Mouse (Mus musculus) heart, embryonic 15.5 days (tissue): Measurements from ENCODE around the gene Gm9639. TPM values are rescaled to one million over a fixed set of nuclear protein-coding genes. Genes with fewer than 3 reads are reported as not detected.
"Not testable (repeated sequence)": the region's sequence is repeated elsewhere in the genome, so short reads cannot be mapped to it uniquely, and the experiment has no call there.

Source experiments
- ATAC-seq: fragments of 200-750 bp; cut with Nextera tagmentation; replicated peaks from 2 replicates; pipeline ENCODE4 v1.8.0; 2017; ENCODE audit warnings: low read depth, moderate TSS enrichment; ENCODE audit not compliant: insufficient number of reproducible peaks, insufficient read depth, low FRiP score
- H3K27ac ChIP-seq: fragments of 300-500 bp; sonication (generic); 2 replicates; pipeline ENCODE4 v1.5.1; 2015; ENCODE audit warnings: mild to moderate bottlenecking, inconsistent platforms
- H3K27me3 ChIP-seq: fragments of 300-500 bp; sonication (generic); 2 replicates; pipeline ENCODE4 v1.6.1; 2015; ENCODE audit warnings: inconsistent platforms
- H3K36me3 ChIP-seq: fragments of 300-500 bp; sonication (generic); 2 replicates; pipeline ENCODE4 v1.6.1; 2015; ENCODE audit warnings: mild to moderate bottlenecking, inconsistent platforms
- H3K4me1 ChIP-seq: fragments of 300-500 bp; sonication (generic); replicated peaks from 2 replicates; pipeline ENCODE4 v1.6.1; 2015; ENCODE audit warnings: inconsistent platforms
- H3K4me2 ChIP-seq: fragments of 300-500 bp; sonication (generic); 2 replicates; pipeline ENCODE4 v1.6.1; 2015; ENCODE audit warnings: inconsistent platforms, mild to moderate bottlenecking, moderate library complexity
- H3K4me3 ChIP-seq: fragments of 300-500 bp; sonication (generic); 2 replicates; pipeline ENCODE4 v1.5.1; 2015; ENCODE audit warnings: mild to moderate bottlenecking, inconsistent platforms
- H3K9ac ChIP-seq: fragments of 300-500 bp; sonication (generic); 2 replicates; pipeline ENCODE4 v1.6.1; 2015; ENCODE audit warnings: mild to moderate bottlenecking, inconsistent platforms
- H3K9me3 ChIP-seq: fragments of 300-500 bp; sonication (generic); replicated peaks from 2 replicates; pipeline ENCODE4 v1.6.1; 2016; ENCODE audit warnings: inconsistent platforms
- WGBS: fragments of 180-500 bp; shearing (Covaris S2); methylation state at CpG from one replicate; pipeline ENCODE4 v1.1.7; 2015; ENCODE audit warnings: mixed read lengths; 5-methylcytosine and 5-hydroxymethylcytosine counted together
- polyA plus RNA-seq: library from polyadenylated mRNA; unstranded; fragments of >200 nt; fragmentation: Nextera tagmentation; extraction: Ambion mirVana; gene quantifications from 2 replicates; pipeline ENCODE4 v1.2.1, GENCODE M21; 2015

The Gm9639 gene
- polyA plus RNA-seq, 1 experiment from 2014 or later = not detected

DNA sequence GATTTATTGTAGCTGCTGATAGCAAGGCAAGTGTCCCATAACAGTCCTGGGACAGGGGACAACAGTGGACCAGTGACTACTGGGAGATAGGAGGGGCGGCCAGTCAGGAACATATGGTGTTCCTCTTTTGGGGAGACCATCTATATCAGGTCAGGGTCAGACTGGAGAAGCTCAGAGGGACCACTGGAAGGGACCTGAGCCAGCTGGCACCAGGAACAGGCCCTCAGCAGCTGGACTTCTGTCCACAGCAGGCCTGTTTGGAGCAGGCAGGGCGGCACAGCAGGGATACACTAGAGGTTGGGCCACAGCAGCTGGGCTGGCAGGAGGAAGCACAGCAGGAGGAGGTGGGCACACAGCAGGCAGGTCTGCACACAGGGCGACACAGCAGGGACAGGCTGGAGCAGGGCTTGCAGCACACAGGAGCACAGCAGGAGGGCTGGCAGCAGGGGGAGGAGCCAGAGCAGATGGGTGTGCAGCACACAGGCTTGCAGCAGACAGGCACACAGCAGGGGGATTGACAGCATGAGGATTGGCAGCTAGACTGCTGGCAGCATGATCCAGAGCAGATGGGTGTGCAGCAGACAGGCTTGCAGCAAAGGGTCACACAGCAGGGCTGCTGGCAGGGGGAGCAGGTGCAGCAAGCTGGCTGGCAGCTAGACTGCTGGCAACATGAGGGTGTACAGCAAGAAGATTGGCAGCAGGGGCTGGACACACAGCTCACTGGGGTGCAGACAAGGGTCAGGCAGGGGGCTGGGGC is 3.5 kb upstream of the Gm9639 start:
- not testable (repeated sequence) for H3K36me3 ChIP-seq, ATAC-seq, H3K4me3 ChIP-seq, H3K9me3 ChIP-seq, H3K4me2 ChIP-seq, H3K9ac ChIP-seq, H3K27me3 ChIP-seq
- Histone ChIP-seq H3K27ac (peak overlapping the region; percentile 37; the same call in 1 of the 2 replicates), H3K4me1 (peaks cover 13% of the 10 kb centered on the region)
- WGBS = 28% methylated on average over 3 of the region's 3 CpGs

DNA sequence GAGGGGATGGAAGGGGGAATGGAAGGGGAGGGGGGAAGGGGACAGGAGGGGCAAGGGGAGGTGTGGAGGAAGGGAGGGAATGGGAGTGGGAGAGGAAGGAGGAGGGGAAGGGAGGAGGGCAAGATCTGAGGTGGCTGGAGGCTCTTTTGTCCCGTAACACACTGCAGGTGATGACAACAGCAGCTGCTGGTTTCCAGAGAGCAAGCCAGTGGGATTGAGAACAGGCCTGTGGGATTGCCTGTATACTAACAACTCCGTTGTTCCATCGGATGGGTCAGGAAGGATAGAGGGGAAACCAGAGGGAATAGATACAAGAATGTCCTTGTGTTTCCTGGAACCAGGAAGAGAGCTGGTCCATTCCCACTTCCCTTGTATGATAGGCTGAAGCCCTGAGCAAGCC is 2.8 kb upstream of the Gm9639 start:
- H3K27ac ChIP-seq = peak overlapping the region; percentile 37; the same call in 1 of the 2 replicates
- H3K9ac ChIP-seq = no peak overlapping the region
- no peaks in the 10 kb centered on the region for H3K36me3 ChIP-seq
- H3K27me3 ChIP-seq = no peaks in the 10 kb centered on the region
- H3K4me3 ChIP-seq = no peak overlapping the region
- 2% methylated on average over 3 of the region's 3 CpGs for WGBS
- no peak overlapping the region for H3K4me2 ChIP-seq
- no peak for ATAC-seq
- H3K4me1 ChIP-seq = peaks cover 13% of the 10 kb centered on the region
- no peaks in the 10 kb centered on the region for H3K9me3 ChIP-seq

DNA sequence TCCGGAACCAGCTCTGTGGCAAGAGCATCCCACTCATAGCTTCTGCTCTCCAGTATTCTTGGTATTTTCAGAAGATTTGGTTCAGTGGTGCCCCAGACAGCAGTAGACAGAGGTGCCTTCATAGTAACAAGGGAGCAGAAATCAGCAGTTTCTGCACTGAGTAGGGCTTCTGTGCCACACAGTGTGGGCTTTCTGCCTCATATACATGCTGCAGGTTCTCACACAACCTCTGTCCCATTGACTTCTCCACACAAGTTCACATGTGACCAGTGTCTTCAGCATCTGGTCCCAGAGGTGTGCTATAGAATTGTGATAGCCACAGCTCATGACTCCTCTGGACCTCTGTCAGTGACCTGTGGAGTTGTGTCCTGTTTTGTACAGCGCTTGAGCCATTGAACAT is 6.3 kb downstream of the Gm9639 start:
- no peaks in the 10 kb centered on the region for H3K4me1 ChIP-seq

DNA sequence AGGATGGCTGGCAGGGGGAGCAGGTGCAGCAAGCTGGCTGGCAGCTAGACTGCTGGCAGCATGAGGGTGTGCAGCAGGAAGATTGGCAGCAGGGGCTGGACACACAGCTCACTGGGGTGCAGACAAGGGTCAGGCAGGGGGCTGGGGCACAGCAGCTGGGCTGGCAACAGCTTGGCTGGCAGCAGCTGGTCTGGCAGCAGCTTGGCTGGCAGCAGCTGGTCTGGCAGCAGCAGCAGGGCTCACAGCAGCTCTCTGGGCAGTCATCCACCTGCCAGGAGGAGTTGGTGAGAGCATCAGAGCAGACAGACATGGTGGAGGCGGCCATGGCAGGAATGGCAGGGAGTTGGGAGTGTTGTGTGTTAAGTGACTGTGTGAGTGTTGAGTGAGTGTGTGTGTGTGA is 7.0 kb downstream of the Gm9639 start, which contains the start of gene Gm7137:
Gene Gm7137, minus strand, starts transcription at position 325 of the 400 bp plus-strand sequence.
- not testable (repeated sequence) for H3K4me1 ChIP-seq, ATAC-seq, H3K9ac ChIP-seq, H3K9me3 ChIP-seq, H3K4me3 ChIP-seq, H3K36me3 ChIP-seq, H3K4me2 ChIP-seq, H3K27me3 ChIP-seq, H3K27ac ChIP-seq
- WGBS = 57% methylated on average over 1 of the region's 1 CpGs

More for the DNA sequence above, 6.3 kb downstream of the Gm9639 start:
- WGBS = 74% methylated on average over 2 of the region's 2 CpGs
- no peak for ATAC-seq
- no peak overlapping the region for H3K9ac ChIP-seq
- H3K36me3 ChIP-seq = no peaks in the 10 kb centered on the region
- H3K27me3 ChIP-seq = no peaks in the 10 kb centered on the region
- no peaks in the 10 kb centered on the region for H3K9me3 ChIP-seq
- no peak overlapping the region for H3K27ac ChIP-seq
- H3K4me3 ChIP-seq = no peak overlapping the region
- no peak overlapping the region for H3K4me2 ChIP-seq

DNA sequence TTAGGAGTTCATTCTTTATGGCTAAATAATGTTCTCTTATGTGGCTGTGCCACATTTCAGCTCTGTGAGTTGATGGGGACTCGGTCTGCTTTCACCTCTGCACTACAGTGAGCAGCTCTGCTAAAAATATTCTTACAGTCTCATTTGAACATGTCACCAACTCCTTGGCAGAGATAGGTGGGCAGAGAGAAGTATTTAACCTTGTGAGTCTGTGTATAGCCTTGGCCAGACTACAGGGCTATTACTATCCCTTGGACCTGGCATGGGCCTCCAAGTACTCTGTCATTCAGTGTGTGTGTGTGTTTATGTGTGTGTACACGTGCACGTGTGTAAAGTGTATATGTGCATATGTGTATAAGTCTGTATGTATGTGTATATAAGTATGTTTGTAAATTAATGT is 11.5 kb downstream of the Gm9639 start:
- not testable (repeated sequence) for H3K4me3 ChIP-seq, H3K4me2 ChIP-seq, H3K4me1 ChIP-seq, H3K27ac ChIP-seq, H3K9me3 ChIP-seq, H3K9ac ChIP-seq, H3K36me3 ChIP-seq, H3K27me3 ChIP-seq
- 72% methylated on average over 3 of the region's 3 CpGs for WGBS
- peak; percentile 47; the same call in 1 of the 2 replicates for ATAC-seq

DNA sequence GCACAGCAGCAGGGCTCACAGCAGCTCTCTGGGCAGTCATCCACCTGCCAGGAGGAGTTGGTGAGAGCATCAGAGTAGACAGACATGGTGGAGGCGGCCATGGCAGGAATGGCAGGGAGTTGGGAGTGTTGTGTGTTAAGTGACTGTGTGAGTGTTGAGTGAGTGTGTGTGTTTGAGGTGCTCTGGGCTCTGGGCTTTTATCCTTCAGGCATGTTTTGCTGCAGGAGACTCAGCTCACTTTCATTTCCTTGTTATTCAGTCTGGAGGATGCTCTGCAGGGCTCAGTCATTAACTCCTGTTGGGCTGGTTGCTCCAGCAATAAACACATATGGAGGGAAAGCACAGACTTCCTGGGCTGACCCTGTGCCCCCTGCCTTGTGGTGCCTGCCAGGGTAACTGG is 12.4 kb downstream of the Gm9639 start, which contains the start of gene Gm3250:
Gene Gm3250, minus strand, starts transcription at position 101 of the 400 bp plus-strand sequence.
- not testable (repeated sequence) for H3K4me3 ChIP-seq, H3K4me2 ChIP-seq, H3K27ac ChIP-seq, H3K36me3 ChIP-seq, ATAC-seq, H3K4me1 ChIP-seq, H3K9ac ChIP-seq, H3K27me3 ChIP-seq, H3K9me3 ChIP-seq
- 78% methylated on average over 1 of the region's 1 CpGs for WGBS

DNA sequence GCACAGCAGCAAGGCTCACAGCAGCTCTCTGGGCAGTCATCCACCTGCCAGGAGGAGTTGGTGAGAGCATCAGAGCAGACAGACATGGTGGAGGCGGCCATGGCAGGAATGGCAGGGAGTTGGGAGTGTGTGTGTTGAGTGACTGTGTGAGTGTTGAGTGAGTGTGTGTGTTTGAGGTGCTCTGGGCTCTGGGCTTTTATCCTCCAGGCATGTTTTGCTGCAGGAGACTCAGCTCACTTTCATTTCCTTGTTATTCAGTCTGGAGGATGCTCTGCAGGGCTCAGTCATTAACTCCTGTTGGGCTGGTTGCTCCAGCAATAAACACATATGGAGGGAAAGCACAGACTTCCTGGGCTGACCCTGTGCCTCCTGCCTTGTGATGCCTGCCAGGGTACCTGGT is 18.0 kb downstream of the Gm9639 start, which contains the start of gene Gm7138:
Gene Gm7138, minus strand, starts transcription at position 101 of the 400 bp plus-strand sequence.
- not testable (repeated sequence) for H3K9ac ChIP-seq, H3K4me3 ChIP-seq, ATAC-seq, H3K36me3 ChIP-seq, H3K9me3 ChIP-seq, H3K27ac ChIP-seq, H3K27me3 ChIP-seq, H3K4me1 ChIP-seq, H3K4me2 ChIP-seq
- WGBS = 42% methylated on average over 1 of the region's 1 CpGs

DNA sequence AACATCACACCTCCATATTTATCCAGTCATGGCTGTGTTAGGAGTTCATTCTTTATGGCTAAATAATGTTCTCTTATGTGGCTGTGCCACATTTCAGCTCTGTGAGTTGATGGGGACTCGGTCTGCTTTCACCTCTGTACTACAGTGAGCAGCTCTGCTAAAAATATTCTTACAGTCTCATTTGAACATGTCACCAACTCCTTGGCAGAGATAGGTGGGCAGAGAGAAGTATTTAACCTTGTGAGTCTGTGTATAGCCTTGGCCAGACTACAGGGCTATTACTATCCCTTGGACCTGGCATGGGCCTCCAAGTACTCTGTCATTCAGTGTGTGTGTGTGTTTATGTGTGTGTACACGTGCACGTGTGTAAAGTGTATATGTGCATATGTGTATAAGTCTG is 22.7 kb downstream of the Gm9639 start:
- H3K4me1 ChIP-seq, H3K27ac ChIP-seq, H3K36me3 ChIP-seq, ATAC-seq, H3K9ac ChIP-seq, H3K4me3 ChIP-seq, H3K9me3 ChIP-seq, H3K27me3 ChIP-seq, H3K4me2 ChIP-seq: not testable (repeated sequence)
- WGBS = 56% methylated on average over 3 of the region's 3 CpGs

DNA sequence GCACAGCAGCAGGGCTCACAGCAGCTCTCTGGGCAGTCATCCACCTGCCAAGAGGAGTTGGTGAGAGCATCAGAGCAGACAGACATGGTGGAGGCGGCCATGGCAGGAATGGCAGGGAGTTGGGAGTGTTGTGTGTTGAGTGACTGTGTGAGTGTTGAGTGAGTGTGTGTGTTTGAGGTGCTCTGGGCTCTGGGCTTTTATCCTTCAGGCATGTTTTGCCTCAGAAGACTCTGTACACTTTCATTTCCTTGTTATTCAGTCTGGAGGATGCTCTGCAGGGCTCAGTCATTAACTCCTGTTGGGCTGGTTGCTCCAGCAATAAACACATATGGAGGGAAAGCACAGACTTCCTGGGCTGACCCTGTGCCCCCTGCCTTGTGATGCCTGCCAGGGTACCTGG is 23.7 kb downstream of the Gm9639 start, which contains the start of gene Gm3238:
Gene Gm3238, minus strand, starts transcription at position 101 of the 400 bp plus-strand sequence.
- H3K4me1 ChIP-seq, H3K9ac ChIP-seq, H3K9me3 ChIP-seq, H3K36me3 ChIP-seq, ATAC-seq, H3K4me3 ChIP-seq, H3K27ac ChIP-seq, H3K27me3 ChIP-seq, H3K4me2 ChIP-seq: not testable (repeated sequence)
- WGBS = 90% methylated on average over 1 of the region's 1 CpGs

DNA sequence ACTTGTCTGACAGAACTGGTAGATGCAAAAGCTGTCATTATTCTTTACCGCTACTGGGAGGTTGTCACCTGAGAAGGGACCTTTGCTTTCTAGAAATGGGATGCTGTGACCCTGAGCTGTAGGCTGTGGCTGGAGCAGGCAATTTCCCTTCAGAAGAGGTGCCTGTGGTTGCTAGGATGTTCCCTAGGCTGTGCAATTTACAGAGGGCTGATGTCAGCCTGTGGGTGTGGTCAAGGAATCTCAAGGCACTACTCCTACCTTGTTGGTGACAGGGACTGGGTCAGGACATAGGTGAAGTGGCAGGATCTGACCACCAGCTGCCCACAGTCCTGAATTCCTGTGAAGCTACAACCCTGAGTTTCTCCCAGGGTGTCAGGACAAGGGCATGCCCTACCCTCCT is 25.1 kb downstream of the Gm9639 start:
- WGBS = 78% methylated on average over 1 of the region's 1 CpGs
- H3K4me2 ChIP-seq = no peak overlapping the region
- H3K27ac ChIP-seq = no peak overlapping the region
- ATAC-seq = no peak
- H3K9me3 ChIP-seq = no peaks in the 10 kb centered on the region
- no peak overlapping the region for H3K4me3 ChIP-seq
- H3K27me3 ChIP-seq = no peaks in the 10 kb centered on the region
- H3K36me3 ChIP-seq = no peaks in the 10 kb centered on the region
- H3K9ac ChIP-seq = no peak overlapping the region
- 0 out of 2 replicates have a peak, but pooled peaks cover 2% of the 10 kb centered on the region for H3K4me1 ChIP-seq

DNA sequence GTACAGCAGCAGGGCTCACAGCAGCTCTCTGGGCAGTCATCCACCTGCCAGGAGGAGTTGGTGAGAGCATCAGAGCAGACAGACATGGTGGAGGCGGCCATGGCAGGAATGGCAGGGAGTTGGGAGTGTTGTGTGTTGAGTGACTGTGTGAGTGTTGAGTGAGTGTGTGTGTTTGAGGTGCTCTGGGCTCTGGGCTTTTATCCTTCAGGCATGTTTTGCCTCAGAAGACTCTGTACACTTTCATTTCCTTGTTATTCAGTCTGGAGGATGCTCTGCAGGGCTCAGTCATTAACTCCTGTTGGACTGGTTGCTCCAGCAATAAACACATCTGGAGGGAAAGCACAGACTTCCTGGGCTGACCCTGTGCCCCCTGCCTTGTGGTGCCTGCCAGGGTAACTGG is 35.3 kb downstream of the Gm9639 start, which contains the start of gene Gm3233:
Gene Gm3233, minus strand, starts transcription at position 101 of the 400 bp plus-strand sequence.
- H3K36me3 ChIP-seq, H3K9ac ChIP-seq, H3K27ac ChIP-seq, ATAC-seq, H3K9me3 ChIP-seq, H3K4me3 ChIP-seq, H3K4me2 ChIP-seq, H3K27me3 ChIP-seq, H3K4me1 ChIP-seq: not testable (repeated sequence)
- WGBS = no CpG with 5 or more reads among the region's 1 CpGs

DNA sequence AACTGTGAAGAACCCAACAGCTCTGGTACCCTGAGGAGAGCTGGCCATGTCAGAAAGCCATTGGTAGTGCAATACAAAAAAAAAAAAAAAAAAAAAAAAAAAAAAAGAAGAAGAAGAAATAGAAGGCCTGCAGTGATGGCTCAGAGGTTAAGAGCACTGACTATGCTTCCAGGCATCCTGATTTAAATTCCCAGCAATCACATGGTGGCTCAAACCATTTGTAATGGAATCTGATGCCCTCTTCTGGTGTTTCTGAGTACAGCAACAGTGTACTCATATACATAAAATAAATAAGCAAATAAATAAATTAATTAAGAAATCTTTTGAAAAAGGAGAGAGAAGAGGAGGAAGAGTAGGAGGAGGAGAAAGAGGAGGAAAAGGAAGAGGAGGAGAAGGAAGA is 41.4 kb downstream of the Gm9639 start:
- Histone ChIP-seq H3K27ac (no peak overlapping the region), H3K4me2 (no peak overlapping the region), H3K4me1 (no peaks in the 10 kb centered on the region), H3K4me3 (no peak overlapping the region), H3K27me3 (no peaks in the 10 kb centered on the region), H3K9me3 (no peaks in the 10 kb centered on the region), H3K36me3 (no peaks in the 10 kb centered on the region), H3K9ac (no peak overlapping the region)
- ATAC-seq = no peak
